Comparison of ENCODE assay signal across 8 mouse cellular contexts in genomic region chr8:77367091-77367490, GRCm38 (mm10).
DNase-seq lines count a peak whose midpoint lies in the region; ATAC-seq lines count a peak whose summit lies in the region.

No protein-coding gene starts in this region.

- H3K36me3 ChIP-seq in forebrain, embryonic 11.5 days (ENCODE audit: control insufficient read depth, insufficient read depth, low read length) = no peaks in the 10 kb centered on the region
- H3K36me3 ChIP-seq in forebrain, embryonic 13.5 days (ENCODE audit: poor library complexity, severe bottlenecking) = no peaks in the 10 kb centered on the region
- H3K36me3 ChIP-seq in midbrain, embryonic 14.5 days (ENCODE audit: control insufficient read depth, insufficient read depth, low read length) = no peaks in the 10 kb centered on the region
- H3K36me3 ChIP-seq in midbrain, embryonic 15.5 days (replicated peaks) = no peaks in the 10 kb centered on the region
- no peaks in the 10 kb centered on the region for H3K36me3 ChIP-seq in neural tube, embryonic 15.5 days

- ATAC-seq in forebrain, embryonic 11.5 days (replicated peaks; ENCODE audit: low FRiP score) = peak; percentile 39; the same call in 1 of the 2 replicates
- ATAC-seq in forebrain, embryonic 13.5 days = no peak
- no peak for ATAC-seq in midbrain, embryonic 14.5 days (ENCODE audit: low FRiP score, low TSS enrichment)
- no peak for ATAC-seq in midbrain, embryonic 15.5 days (replicated peaks)
- no peak for ATAC-seq in neural tube, embryonic 15.5 days (ENCODE audit: low FRiP score)

- H3K27me3 ChIP-seq in forebrain, embryonic 11.5 days (ENCODE audit: control insufficient read depth, insufficient read depth, low read length) = no peaks in the 10 kb centered on the region
- H3K27me3 ChIP-seq in forebrain, embryonic 13.5 days = no peaks in the 10 kb centered on the region
- H3K27me3 ChIP-seq in midbrain, embryonic 14.5 days (ENCODE audit: control insufficient read depth, insufficient read depth, low read length) = no peaks in the 10 kb centered on the region
- H3K27me3 ChIP-seq in midbrain, embryonic 15.5 days (replicated peaks) = no peaks in the 10 kb centered on the region
- H3K27me3 ChIP-seq in neural tube, embryonic 15.5 days (replicated peaks) = no peaks in the 10 kb centered on the region

- H3K9ac ChIP-seq in forebrain, embryonic 11.5 days (ENCODE audit: low read length) = no peak overlapping the region
- no peak overlapping the region for H3K9ac ChIP-seq in forebrain, embryonic 13.5 days
- H3K9ac ChIP-seq in midbrain, embryonic 14.5 days (replicated peaks; ENCODE audit: low read length) = no peak overlapping the region
- H3K9ac ChIP-seq in midbrain, embryonic 15.5 days = no peak overlapping the region
- no peak overlapping the region for H3K9ac ChIP-seq in neural tube, embryonic 15.5 days (replicated peaks)

- H3K27ac ChIP-seq in forebrain, embryonic 11.5 days (ENCODE audit: low read depth, low read length) = no peak overlapping the region
- H3K27ac ChIP-seq in forebrain, embryonic 13.5 days = no peak overlapping the region
- no peak overlapping the region for H3K27ac ChIP-seq in midbrain, embryonic 14.5 days (replicated peaks; ENCODE audit: low read depth, low read length)
- no peak overlapping the region for H3K27ac ChIP-seq in midbrain, embryonic 15.5 days
- H3K27ac ChIP-seq in neural tube, embryonic 15.5 days (replicated peaks) = no peak overlapping the region

- H3K4me3 ChIP-seq in forebrain, embryonic 11.5 days (ENCODE audit: low read depth, low read length) = no peak overlapping the region
- H3K4me3 ChIP-seq in forebrain, embryonic 13.5 days = no peak overlapping the region
- no peak overlapping the region for H3K4me3 ChIP-seq in midbrain, embryonic 14.5 days (replicated peaks; ENCODE audit: low read depth, low read length)
- H3K4me3 ChIP-seq in midbrain, embryonic 15.5 days = no peak overlapping the region
- no peak overlapping the region for H3K4me3 ChIP-seq in neural tube, embryonic 15.5 days (replicated peaks)

- WGBS in forebrain, embryonic 11.5 days = 58% methylated on average over 3 of the region's 3 CpGs
- 66% methylated on average over 3 of the region's 3 CpGs for WGBS in forebrain, embryonic 13.5 days
- 43% methylated on average over 3 of the region's 3 CpGs for WGBS in midbrain, embryonic 14.5 days
- WGBS in midbrain, embryonic 15.5 days = 63% methylated on average over 3 of the region's 3 CpGs
- WGBS in neural tube, embryonic 15.5 days = 65% methylated on average over 3 of the region's 3 CpGs

- H3K9me3 ChIP-seq in forebrain, embryonic 11.5 days (ENCODE audit: control insufficient read depth, low read length) = no peaks in the 10 kb centered on the region
- no peaks in the 10 kb centered on the region for H3K9me3 ChIP-seq in forebrain, embryonic 13.5 days (replicated peaks)
- H3K9me3 ChIP-seq in midbrain, embryonic 14.5 days (ENCODE audit: control insufficient read depth, low read length) = no peaks in the 10 kb centered on the region
- no peaks in the 10 kb centered on the region for H3K9me3 ChIP-seq in midbrain, embryonic 15.5 days
- no peaks in the 10 kb centered on the region for H3K9me3 ChIP-seq in neural tube, embryonic 15.5 days (replicated peaks)

- DNase-seq in forebrain, embryonic 11.5 days (ENCODE audit: low spot score) = no peak
- peak; percentile 39 for DNase-seq in midbrain, embryonic 14.5 days
- peak; percentile 49 for DNase-seq in kidney, postnatal 10 days
- DNase-seq in thymus, postnatal 0 days (ENCODE audit: low spot score) = peak; percentile 37
- DNase-seq in layer of hippocampus, adult 9-10 months (ENCODE audit: low spot score) = no peak

- H3K4me2 ChIP-seq in forebrain, embryonic 11.5 days (ENCODE audit: low read depth, low read length, severe bottlenecking) = no peak overlapping the region
- no peak overlapping the region for H3K4me2 ChIP-seq in forebrain, embryonic 13.5 days
- H3K4me2 ChIP-seq in midbrain, embryonic 14.5 days (ENCODE audit: low read length) = no peak overlapping the region
- no peak overlapping the region for H3K4me2 ChIP-seq in midbrain, embryonic 15.5 days
- no peak overlapping the region for H3K4me2 ChIP-seq in neural tube, embryonic 15.5 days

- no peaks in the 10 kb centered on the region for H3K4me1 ChIP-seq in forebrain, embryonic 11.5 days (replicated peaks; ENCODE audit: control insufficient read depth, insufficient read depth, low read length)
- H3K4me1 ChIP-seq in forebrain, embryonic 13.5 days = peaks cover 13% of the 10 kb centered on the region
- no peaks in the 10 kb centered on the region for H3K4me1 ChIP-seq in midbrain, embryonic 14.5 days (ENCODE audit: control insufficient read depth, insufficient read depth, low read length)
- H3K4me1 ChIP-seq in midbrain, embryonic 15.5 days = no peaks in the 10 kb centered on the region
- peaks cover 5% of the 10 kb centered on the region for H3K4me1 ChIP-seq in neural tube, embryonic 15.5 days

Comparison
In these comparisons a context has a peak if more than half of its experiments do, and no peak if none do; other contexts are left out.
1. DNase-seq: peak in midbrain, embryonic 14.5 days (single experiment), kidney, postnatal 10 days (single experiment) and thymus, postnatal 0 days (single experiment); none in forebrain, embryonic 11.5 days (single experiment) and layer of hippocampus, adult 9-10 months (single experiment).